Mouse (Mus musculus) brain, embryonic 14.5 days (tissue): Measurements from ENCODE around the gene Mtch2.

Source experiments
- CTCF ChIP-seq: fragments of 200-500 bp; IDR thresholded peaks from 2 replicates; pipeline ENCODE4 v1.5.1; 2012; ENCODE audit warnings: inconsistent platforms, mild to moderate bottlenecking, moderate library complexity, borderline replicate concordance; ENCODE audit not compliant: insufficient read depth, insufficient read length; ENCODE audit errors: extremely low read depth
- POLR2A ChIP-seq: fragments of 200-500 bp; IDR thresholded peaks from 2 replicates; pipeline ENCODE4 v1.6.1; 2012; ENCODE audit warnings: mild to moderate bottlenecking, inconsistent platforms, borderline replicate concordance; ENCODE audit not compliant: poor library complexity, insufficient read depth, insufficient read length, severe bottlenecking; ENCODE audit errors: extremely low read depth

GRCm38 (mm10) chr2:90815266-90815665, 31.7 kb upstream of the Mtch2 start:
- no peak for TF ChIP-seq POLR2A
- TF ChIP-seq CTCF = no peak
